Mouse (Mus musculus) bone marrow macrophage, adult 2 months (primary cell): Measurements from ENCODE around the gene Kif2a.

Source experiments
- CTCF ChIP-seq: IDR thresholded peaks from 2 replicates; pipeline ENCODE4 v1.5.1; 2012; ENCODE audit warnings: low read depth, mild to moderate bottlenecking, low read length, moderate library complexity
- POLR2A ChIP-seq: IDR thresholded peaks from 2 replicates; pipeline ENCODE4 v1.6.1; 2012; ENCODE audit warnings: mild to moderate bottlenecking, low read depth, low read length, borderline replicate concordance

- TF ChIP-seq POLR2A (no peak), CTCF (no peak)
Observed at GRCm38 (mm10) chr13:106913125-106913736, 108.7 kb downstream of the Kif2a start.
